Mouse (Mus musculus) CD4-positive, CD25-positive, alpha-beta regulatory T cell, adult 9 weeks (primary cell): Measurements from ENCODE around the gene Rtel1. TPM values are rescaled to one million over a fixed set of nuclear protein-coding genes. Genes with fewer than 3 reads are reported as not detected.

Source experiments
- polyA plus RNA-seq: library from polyadenylated mRNA; unstranded; fragments of 100-300 nt; shearing (Covaris generic); gene quantifications from one replicate; pipeline ENCODE4 v1.2.1, GENCODE M21; 2017

Rtel1 gene
- polyA plus RNA-seq: 68.3 TPM

DNA sequence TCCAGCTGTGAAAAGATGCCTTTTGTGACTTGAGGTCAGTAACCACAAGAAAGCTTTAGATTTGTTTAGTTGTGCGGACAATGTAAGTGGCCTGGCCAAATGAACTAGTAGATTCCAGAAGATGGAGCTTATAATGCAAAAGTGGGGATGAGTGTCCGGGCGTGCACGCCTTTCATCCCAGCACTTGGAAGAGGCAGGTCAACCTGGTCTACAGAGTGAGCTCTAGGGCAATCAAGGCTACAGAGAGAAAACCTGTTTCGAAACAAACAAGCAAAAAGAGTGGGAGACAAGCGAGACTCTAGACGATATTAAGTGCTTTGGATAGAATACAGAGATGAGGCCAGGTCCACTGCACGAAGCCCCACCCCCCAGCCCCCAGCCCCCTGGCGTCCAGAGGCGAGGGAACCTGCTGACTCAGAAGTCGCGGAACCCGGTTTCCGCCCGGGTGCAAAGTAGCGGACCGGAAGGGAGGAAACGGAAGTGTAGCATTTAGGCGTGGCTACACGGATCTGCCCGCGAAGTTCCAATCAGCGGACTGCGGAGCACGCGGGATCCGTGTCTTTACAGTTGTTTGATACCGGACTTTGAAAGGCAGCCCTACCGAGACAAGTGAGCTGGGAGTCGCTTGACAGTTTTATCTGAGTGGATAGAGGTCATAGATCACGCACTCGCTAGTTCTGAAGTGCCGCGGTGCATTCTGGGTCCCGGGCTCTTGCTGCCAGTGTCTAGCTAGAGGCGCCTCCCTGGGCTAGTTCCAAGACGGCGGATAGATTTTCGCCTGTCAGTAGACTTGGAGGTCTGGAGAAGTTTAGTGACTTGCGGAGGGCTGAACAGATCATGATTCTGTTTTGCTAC, at the start of gene Rtel1:
Gene Rtel1, plus strand, starts transcription at position 492 of the 855 bp plus-strand sequence.

GRCm38 (mm10) chr2:181287958-181288350, 31.6 kb upstream of the Rtel1 start, which contains the start of gene Gmeb2:
Gene Gmeb2, minus strand, starts transcription at chr2:181288035.

DNA sequence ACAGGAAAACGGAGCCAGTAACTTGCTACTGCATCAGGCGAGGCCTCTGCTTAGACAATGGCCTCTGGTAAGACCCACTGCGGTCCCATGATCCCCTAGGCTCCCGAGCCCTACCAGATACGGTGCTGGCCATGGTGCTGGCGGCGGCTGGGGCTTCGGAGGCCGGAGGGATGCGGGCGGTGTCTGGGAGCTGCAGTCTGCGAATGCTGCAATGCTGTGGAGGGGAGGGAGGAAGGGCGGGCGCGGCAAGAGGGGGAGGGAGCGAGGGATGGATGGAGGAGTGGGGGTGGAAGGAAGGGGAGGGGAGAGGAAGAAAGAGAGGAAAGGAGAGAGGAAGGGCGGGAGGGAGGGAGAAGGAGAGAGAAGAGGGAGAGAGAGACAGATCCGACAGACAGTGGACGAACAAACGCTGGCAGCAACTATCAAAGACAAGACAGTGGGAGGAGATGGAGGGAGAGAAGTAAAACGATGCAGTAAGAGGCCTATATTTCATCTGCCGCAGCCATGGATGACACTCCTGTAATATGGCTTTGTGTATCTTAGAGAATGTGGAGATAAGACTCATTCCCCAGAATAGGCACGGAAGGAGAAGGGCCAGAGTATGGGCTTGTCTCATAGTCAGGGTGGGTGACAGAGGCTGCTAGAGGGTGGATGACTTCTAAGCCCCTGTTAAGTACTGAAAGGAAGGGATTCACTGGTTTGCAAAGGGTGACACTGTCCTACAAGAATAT, 5.3 kb upstream of the Rtel1 start, which contains the start of gene Stmn3:
Gene Stmn3, minus strand, starts transcription at position 421 of the 731 bp plus-strand sequence.

GRCm38 (mm10) chr2:181364860-181365596, 45.5 kb downstream of the Rtel1 start, which contains the start of the genes Zgpat and Arfrp1:
Gene Zgpat, plus strand, starts transcription at chr2:181364928.
Gene Arfrp1, minus strand, starts transcription at chr2:181365404.

GRCm38 (mm10) chr2:181379778-181380177, 60.2 kb downstream of the Rtel1 start, which contains the start of gene Lime1:
Gene Lime1, plus strand, starts transcription at chr2:181380078.

Other genes with a start within 250 kb of the Rtel1 start
- gene Kcnq2, start 184.4 kb upstream of the Rtel1 start, polyA plus RNA-seq: not detected
- not detected for gene Eef1a2, start 162.7 kb upstream of the Rtel1 start, polyA plus RNA-seq
- gene Ppdpf, start 132.5 kb upstream of the Rtel1 start, polyA plus RNA-seq: 356 TPM
- gene Ptk6, start 117.0 kb upstream of the Rtel1 start, polyA plus RNA-seq: not detected
- 1.1 TPM for gene Srms, start 106.6 kb upstream of the Rtel1 start, polyA plus RNA-seq
- gene Fndc11, start 99.7 kb upstream of the Rtel1 start, polyA plus RNA-seq: not detected
- 25.0 TPM for gene Helz2, start 77.7 kb upstream of the Rtel1 start, polyA plus RNA-seq
- 9.9 TPM for gene Gmeb2, start 31.7 kb upstream of the Rtel1 start, polyA plus RNA-seq
- 0.25 TPM for gene Stmn3, start 5.2 kb upstream of the Rtel1 start, polyA plus RNA-seq
- 76.0 TPM for gene Zgpat, start 45.2 kb downstream of the Rtel1 start, polyA plus RNA-seq
- 162 TPM for gene Arfrp1, start 45.7 kb downstream of the Rtel1 start, polyA plus RNA-seq
- gene Lime1, start 60.3 kb downstream of the Rtel1 start, polyA plus RNA-seq: 343 TPM
- 1.5 TPM for gene Zbtb46, start 139.7 kb downstream of the Rtel1 start, polyA plus RNA-seq
- gene Abhd16b, start 173.5 kb downstream of the Rtel1 start, polyA plus RNA-seq: not detected
- 105 TPM for gene Tpd52l2, start 177.4 kb downstream of the Rtel1 start, polyA plus RNA-seq
- gene Dnajc5, start 200.7 kb downstream of the Rtel1 start, polyA plus RNA-seq: 85.7 TPM